Mouse (Mus musculus): ENCODE results near the gene Fam241b.

The Fam241b gene

DNA sequence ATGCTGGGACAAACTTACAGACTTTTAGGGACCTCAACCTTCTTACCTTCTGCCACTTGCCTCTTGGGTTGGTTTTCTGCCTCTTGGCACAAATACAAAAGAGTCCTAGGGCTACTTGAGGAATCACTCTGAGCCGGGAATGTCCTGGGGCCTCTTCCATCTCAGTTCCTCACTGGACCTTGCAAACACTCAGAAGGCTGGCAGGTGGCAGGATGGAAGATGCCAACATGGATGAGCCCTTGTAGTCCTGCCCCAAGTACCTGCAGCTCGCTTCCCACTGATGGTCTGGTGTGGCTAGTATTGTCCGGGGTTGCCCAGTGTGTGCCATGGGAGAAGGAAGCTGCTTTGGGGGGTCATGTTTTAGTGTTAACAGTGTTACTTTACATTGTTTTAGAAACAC, 73.8 kb downstream of the Fam241b start:
- DNase-seq: no peak

DNA sequence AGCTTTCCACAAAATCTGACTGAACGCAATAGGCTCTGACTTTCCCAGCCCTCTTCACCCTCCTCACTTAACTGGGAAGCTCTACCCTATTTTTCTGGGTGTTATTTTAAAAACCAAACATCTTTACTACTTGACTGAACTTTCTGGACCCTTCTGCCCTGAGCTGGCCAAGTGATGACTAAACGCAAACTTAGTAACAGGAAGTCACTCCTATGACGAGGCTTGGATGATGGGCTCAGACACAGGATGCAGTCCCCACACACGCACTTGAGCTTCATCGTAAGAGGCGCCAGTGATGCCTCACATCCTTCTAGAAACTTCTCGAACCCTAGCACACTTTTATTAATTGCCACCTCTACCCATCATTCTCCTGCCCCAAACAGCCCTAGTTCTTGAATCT, 74.3 kb downstream of the Fam241b start:
- DNase-seq: no peak

DNA sequence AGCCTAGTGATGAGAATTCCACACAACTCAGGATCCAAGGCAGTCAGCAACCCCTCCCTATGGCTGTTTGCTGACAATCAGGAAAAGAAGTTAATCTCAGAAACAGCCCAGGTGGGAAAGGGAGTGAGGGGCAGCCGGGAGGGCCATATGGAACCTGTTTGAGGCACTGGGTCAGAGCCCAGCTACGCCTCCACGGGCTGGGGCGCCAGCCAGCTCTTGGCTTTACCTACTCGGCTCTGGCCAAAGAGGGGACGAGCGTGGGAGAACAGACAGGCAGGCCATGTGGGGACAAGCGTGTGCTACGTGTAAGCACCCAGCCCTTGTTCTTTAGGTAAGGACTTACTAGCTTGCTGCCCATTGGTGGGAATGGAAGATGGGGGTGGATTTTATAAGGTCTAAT, 75.2 kb downstream of the Fam241b start:
- no peak for DNase-seq

DNA sequence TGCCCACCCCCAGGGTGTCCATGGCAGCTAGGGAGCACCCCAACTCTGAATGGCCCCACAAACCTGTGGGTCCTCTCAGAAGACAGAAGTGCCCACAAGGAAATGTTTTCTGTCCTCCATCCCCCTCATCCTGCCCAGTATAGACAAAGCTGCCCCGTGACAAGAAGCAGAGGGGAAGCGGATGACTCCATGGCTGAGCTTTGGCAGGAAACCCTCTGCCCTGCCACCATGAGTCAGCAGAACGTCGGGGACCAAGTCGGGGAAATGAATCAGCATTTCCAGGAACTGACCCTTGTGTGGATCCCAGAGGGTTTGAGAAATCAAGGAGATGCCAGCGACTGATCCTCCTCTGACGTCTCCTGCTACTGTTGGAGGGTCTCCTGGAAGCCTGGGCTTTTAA, 77.5 kb downstream of the Fam241b start:
- no peak for DNase-seq

DNA sequence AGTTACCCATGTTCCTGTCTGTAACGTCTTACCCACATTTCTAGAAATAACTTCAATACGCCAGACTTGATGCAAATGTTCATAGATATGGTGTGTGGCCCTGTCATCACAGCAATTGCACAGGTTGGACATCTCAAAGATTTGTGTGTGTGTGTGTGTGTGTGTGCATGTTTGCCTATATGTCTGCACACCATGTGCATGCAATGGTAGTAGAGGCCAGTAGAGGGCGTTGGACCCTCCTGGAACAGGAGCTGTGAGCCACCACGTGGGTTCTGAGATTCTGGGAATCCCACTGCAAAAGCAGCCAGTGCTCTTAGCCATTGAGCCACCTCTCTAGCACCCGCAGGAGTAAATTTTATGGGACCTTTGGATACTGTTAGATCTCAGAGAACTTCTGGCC, 80.9 kb downstream of the Fam241b start:
- DNase-seq: no peak

DNA sequence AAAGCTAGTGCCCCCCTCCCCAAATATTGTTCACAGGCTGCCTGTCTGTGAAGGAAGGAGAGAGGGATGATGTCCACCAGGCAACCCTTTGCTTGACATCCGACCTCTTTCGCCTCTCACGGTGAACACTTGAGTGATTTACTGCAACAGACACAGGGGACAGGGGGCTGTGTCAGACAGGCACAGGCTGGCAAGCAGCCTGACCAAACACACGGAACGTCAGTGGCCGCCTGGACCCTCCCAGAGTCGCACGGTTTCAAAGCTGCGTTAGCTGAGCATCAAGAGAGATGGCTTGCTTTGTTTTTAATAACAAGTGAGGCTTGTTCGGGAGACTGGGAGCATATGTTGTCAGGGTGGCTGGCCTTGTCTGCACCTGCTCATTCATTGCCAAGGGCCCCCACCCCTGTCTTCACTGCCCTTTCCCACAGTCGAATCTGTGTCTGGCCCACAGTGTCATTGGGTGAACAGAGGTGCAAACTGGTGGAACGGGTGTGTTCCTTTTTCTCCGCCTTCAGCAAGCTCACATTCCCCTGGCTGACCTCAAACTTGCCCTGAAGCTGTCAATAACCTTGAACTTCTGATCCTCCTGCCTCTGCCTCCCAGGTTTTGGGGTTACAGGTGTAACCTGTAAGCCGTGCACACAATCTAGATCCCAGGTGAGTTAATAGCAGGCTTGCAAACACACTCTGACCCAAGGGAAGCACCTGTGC, 82.6 kb downstream of the Fam241b start:
- DNase-seq: no peak

DNA sequence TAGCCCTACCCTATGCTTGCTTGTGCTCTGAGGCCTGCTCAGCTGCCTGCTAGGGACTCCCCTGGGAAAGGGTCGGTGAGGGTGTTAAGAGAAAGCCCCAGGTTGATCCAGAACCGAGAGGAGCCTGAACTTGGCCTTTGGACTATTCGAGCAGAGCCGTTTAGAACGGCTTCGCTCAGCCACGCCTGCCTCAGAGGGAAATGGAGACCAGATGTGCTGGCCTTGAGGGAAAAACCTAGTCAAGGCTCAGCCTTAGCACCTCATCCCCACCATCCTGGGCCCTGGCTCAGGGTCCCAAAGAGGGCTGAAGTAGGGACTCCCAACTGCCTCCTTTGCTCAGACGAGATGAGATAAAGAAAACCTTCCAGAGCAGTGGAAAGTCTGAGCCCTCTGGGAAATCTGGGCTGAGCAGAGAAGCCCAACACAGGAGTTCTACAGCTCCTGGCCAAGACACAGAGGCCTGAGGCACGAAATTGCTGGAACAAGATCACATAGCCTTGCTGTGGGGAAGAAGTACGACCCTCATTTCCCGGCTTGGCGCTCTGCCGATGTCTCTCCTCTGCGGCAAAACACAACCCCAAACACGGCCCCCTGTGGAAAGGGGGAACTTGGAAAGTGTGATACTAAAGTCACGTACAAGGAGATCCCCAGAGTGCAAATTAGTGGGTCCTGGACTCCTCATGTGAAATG, 83.4 kb downstream of the Fam241b start:
- no peak for DNase-seq

DNA sequence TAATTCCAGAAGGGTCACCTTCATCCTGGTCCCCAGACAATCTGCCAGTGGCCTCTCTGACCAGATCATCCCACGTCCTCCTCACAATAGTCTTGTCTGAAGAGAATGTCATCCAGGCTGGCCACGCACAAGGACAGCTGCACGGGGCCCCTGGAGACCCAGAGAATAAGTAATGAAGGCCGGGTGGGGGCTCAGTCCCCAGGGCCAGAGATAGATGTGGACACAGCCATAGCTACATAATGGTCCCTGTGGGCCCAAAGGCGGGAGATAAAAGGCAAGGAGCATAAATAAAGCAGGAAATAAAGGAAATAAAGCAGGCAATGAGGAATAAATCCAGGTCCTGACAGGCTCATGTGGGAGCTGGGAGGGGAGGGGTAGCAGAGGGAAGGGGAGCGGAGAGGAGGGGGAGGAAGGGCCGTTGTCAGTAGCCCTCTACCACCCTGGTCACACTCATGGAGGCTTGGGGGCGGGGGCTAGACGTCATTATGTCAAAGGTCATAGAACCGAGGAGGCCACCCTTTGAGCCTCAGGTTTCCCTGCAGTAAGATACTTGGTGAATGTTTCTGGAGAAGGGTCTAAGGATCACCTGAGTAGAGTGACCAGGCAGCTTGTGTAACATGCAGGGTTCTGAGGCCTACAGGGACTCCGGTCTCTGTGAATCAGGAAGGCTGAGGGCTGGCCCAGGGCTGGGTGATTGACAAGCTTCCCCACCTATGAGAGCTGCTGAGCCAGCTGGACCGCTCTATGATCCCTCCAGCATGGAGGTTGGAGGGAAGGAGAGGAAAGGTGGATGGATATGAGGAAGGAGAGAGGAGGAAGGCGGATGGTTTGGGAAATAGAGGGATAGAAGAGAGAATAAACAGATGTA, 85.0 kb downstream of the Fam241b start:
- DNase-seq: peak; percentile 38 to 80
